Comparison of ENCODE assay signal across 33 mouse cellular contexts in the genomic region with DNA sequence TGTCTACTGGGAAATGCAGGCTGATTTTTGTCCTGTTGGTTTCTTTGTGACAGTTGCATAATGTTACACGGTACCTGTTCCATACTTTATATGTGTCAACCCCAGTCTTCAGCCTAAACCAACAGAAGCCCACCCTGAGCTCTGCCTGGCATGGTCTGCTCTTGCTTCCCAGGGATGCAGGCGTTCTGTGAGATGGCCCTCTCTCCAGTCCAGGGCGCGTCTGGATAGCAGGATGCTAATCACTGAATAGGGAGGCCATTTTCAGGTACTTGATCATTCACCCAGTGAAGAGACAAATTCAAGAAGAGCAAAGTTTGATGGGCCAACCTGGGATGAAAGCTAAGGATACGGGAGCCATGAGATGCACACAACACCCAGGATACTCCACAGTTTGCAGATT. TPM values are rescaled to one million over a fixed set of nuclear protein-coding genes. Genes with fewer than 3 reads are reported as not detected.
"Had no signal": no experiment of that assay in that cellular context is flagged by ENCODE, and none has a peak within 500 bp of the region (broad histone marks: within the 10 kb centered on the region; RNA-seq: fewer than 3 reads in every experiment).

No protein-coding gene starts in this region.

- H3K9me3 ChIP-seq: embryonic facial prominence, embryonic 10.5 days; embryonic facial prominence, embryonic 12.5 days; embryonic facial prominence, embryonic 13.5 days; embryonic facial prominence, embryonic 15.5 days; forebrain, embryonic 10.5 days; forebrain, embryonic 12.5 days; forebrain, embryonic 13.5 days; forebrain, embryonic 15.5 days had no signal

- H3K4me3 ChIP-seq: embryonic facial prominence, embryonic 10.5 days; embryonic facial prominence, embryonic 12.5 days; embryonic facial prominence, embryonic 13.5 days; embryonic facial prominence, embryonic 15.5 days; erythroblast, embryonic 14.5 days; forebrain, embryonic 10.5 days; forebrain, embryonic 12.5 days; forebrain, embryonic 13.5 days; forebrain, embryonic 15.5 days; gastrocnemius, adult 2 months; heart, adult 2 months had no signal

- H3K4me1 ChIP-seq: embryonic facial prominence, embryonic 12.5 days; forebrain, embryonic 12.5 days; forebrain, embryonic 13.5 days; forebrain, embryonic 15.5 days had no signal

- H3K36me3 ChIP-seq: embryonic facial prominence, embryonic 10.5 days; embryonic facial prominence, embryonic 12.5 days; embryonic facial prominence, embryonic 13.5 days; embryonic facial prominence, embryonic 15.5 days; forebrain, embryonic 10.5 days; forebrain, embryonic 12.5 days; forebrain, embryonic 15.5 days had no signal

- H3K27me3 ChIP-seq: embryonic facial prominence, embryonic 12.5 days; embryonic facial prominence, embryonic 13.5 days; embryonic facial prominence, embryonic 15.5 days; forebrain, embryonic 12.5 days; forebrain, embryonic 13.5 days; forebrain, embryonic 15.5 days had no signal

- DNase-seq: cerebellum, adult 18-20 months; cerebellum, adult 2 months; cerebellum, adult 8-10 months; cerebellum, adult 9-10 months; cerebellum, adult 9-11 months; cerebellum, postnatal 10 days; cerebellum, postnatal 14 days; cerebellum, postnatal 25 days; cerebellum, postnatal 36 days; embryo, embryonic 11 days; forebrain, postnatal 0 days; gastrocnemius, adult 2 months; gastrocnemius, postnatal 10 days; gastrocnemius, postnatal 14 days; gastrocnemius, postnatal 25 days; gastrocnemius, postnatal 36 days; heart, adult 2 months had no signal

- H3K27ac ChIP-seq: embryonic facial prominence, embryonic 12.5 days; embryonic facial prominence, embryonic 13.5 days; embryonic facial prominence, embryonic 15.5 days; forebrain, embryonic 10.5 days; forebrain, embryonic 12.5 days; forebrain, embryonic 13.5 days; forebrain, embryonic 15.5 days; gastrocnemius, adult 2 months; heart, adult 2 months had no signal

RNA-seq across cellular contexts. Expression of a gene that starts 37.0 kb away (rescaled TPM):
- total RNA-seq: common myeloid progenitor, adult 5-6 weeks; gastrocnemius, adult 18-20 months; gastrocnemius, postnatal 14 days; gastrocnemius, postnatal 25 days; gastrocnemius, postnatal 36 days; gastrocnemius, postnatal 4 days; granulocyte monocyte progenitor cell, adult 5-6 weeks had no signal
- polyA plus RNA-seq: erythroblast, embryonic 14.5 days; forebrain, embryonic 10.5 days; forebrain, embryonic 11.5 days; forebrain, embryonic 12.5 days; forebrain, embryonic 14.5 days; forebrain, embryonic 15.5 days; forebrain, embryonic 16.5 days; forebrain, postnatal 0 days had no signal
